Mouse (Mus musculus) embryo, embryonic 9.5 days (tissue): ENCODE data around the gene Ikbke.
"Not testable (repeated sequence)": the region's sequence is repeated elsewhere in the genome, so short reads cannot be mapped to it uniquely, and the experiment has no call there.

ENCODE experiments used
- DNase-seq: peaks from one replicate; pipeline ENCODE4 v3.0.0-alpha.2; 2017; ENCODE audit errors: extremely low spot score

The Ikbke gene

GRCm38 (mm10) chr1:131281731-131282130, 2.3 kb upstream of the Ikbke start:
- no peak for DNase-seq

- DNase-seq: no peak
Measured at GRCm38 (mm10) chr1:131280280-131280679, 874 bp upstream of the Ikbke start.

GRCm38 (mm10) chr1:131278606-131279455, 575 bp downstream of the Ikbke start:
- DNase-seq: no peak

- DNase-seq: no peak
Measured at GRCm38 (mm10) chr1:131276831-131277230, 2.6 kb downstream of the Ikbke start.

- no peak for DNase-seq
Measured at GRCm38 (mm10) chr1:131275577-131275976, 3.8 kb downstream of the Ikbke start.

GRCm38 (mm10) chr1:131274725-131275539, 4.5 kb downstream of the Ikbke start:
- no peak for DNase-seq

- peak; percentile 79 for DNase-seq
Measured at GRCm38 (mm10) chr1:131269797-131270578, 9.4 kb downstream of the Ikbke start.

- no peak for DNase-seq
Measured at GRCm38 (mm10) chr1:131268776-131269175, 10.6 kb downstream of the Ikbke start.

GRCm38 (mm10) chr1:131263905-131264304, 15.5 kb downstream of the Ikbke start:
- DNase-seq: no peak

GRCm38 (mm10) chr1:131260309-131260656, 19.1 kb downstream of the Ikbke start:
- DNase-seq: peak; percentile 72

- no peak for DNase-seq
Measured at GRCm38 (mm10) chr1:131259632-131260308, 19.6 kb downstream of the Ikbke start.

GRCm38 (mm10) chr1:131257288-131257687, 22.1 kb downstream of the Ikbke start:
- DNase-seq: no peak

GRCm38 (mm10) chr1:131252516-131253250, 26.7 kb downstream of the Ikbke start:
- not testable (repeated sequence) for DNase-seq

GRCm38 (mm10) chr1:131246433-131247395, 32.7 kb downstream of the Ikbke start:
- DNase-seq: peak; percentile 58

- peak; percentile 33 for DNase-seq
Measured at GRCm38 (mm10) chr1:131245926-131246325, 33.5 kb downstream of the Ikbke start.

- DNase-seq: peak; percentile 65
Measured at GRCm38 (mm10) chr1:131245089-131245856, 34.1 kb downstream of the Ikbke start, which contains the start of gene Rassf5. Gene Rassf5 (minus strand): TSS chr1:131245258.

- DNase-seq: no peak
Measured at GRCm38 (mm10) chr1:131244536-131245088, 34.8 kb downstream of the Ikbke start.

GRCm38 (mm10) chr1:131242956-131243355, 36.5 kb downstream of the Ikbke start:
- no peak for DNase-seq
